Mouse (Mus musculus) myocyte (in vitro differentiated cells): Measurements from ENCODE around the gene Ssu72. TPM values are rescaled to one million over a fixed set of nuclear protein-coding genes. Genes with fewer than 3 reads are reported as not detected.

Source experiments
- H3K27me3 ChIP-seq: one replicate; pipeline ENCODE4 v1.6.1; 2011; ENCODE audit not compliant: control insufficient read depth, insufficient read depth, insufficient read length
- H3K36me3 ChIP-seq: one replicate; pipeline ENCODE4 v1.6.1; 2011; ENCODE audit not compliant: control insufficient read depth, insufficient read depth
- H3K4me2 ChIP-seq: one replicate; pipeline ENCODE4 v1.6.1; 2011; ENCODE audit warnings: low read depth, control low read depth
- H3K4me3 ChIP-seq: one replicate; pipeline ENCODE4 v1.5.1; 2011; ENCODE audit warnings: mild to moderate bottlenecking, control low read depth, moderate library complexity
- H3K79me2 ChIP-seq: one replicate; pipeline ENCODE4 v1.6.1; 2011; ENCODE audit not compliant: control insufficient read depth, insufficient read depth
- H3ac ChIP-seq: one replicate; pipeline ENCODE4 v1.6.1; 2011; ENCODE audit not compliant: control insufficient read depth, insufficient read length
- CEBPB ChIP-seq: IDR thresholded peaks from 2 replicates; pipeline ENCODE4 v1.6.1; 2011; ENCODE audit warnings: mild to moderate bottlenecking, moderate library complexity; ENCODE audit not compliant: poor library complexity, insufficient read depth, severe bottlenecking
- E2F4 ChIP-seq: IDR thresholded peaks from one replicate; pipeline ENCODE4 v1.6.1; 2011; ENCODE audit warnings: mild to moderate bottlenecking, control low read depth, moderate library complexity; ENCODE audit not compliant: insufficient read depth
- MAX ChIP-seq: IDR thresholded peaks from one replicate; pipeline ENCODE4 v1.6.1; 2011; ENCODE audit warnings: low read depth, mild to moderate bottlenecking, control low read depth
- MYOD1 ChIP-seq, 3 experiments: IDR thresholded peaks; one replicate each; pipeline ENCODE4 v1.6.1; 2011; ENCODE audit warnings: control low read depth in 2 of 3, low read depth in 2 of 3, mild to moderate bottlenecking in 2 of 3, moderate library complexity in 1 of 3; ENCODE audit not compliant: insufficient read length in 2 of 3, control insufficient read depth in 1 of 3
- MYOG ChIP-seq, 3 experiments: IDR thresholded peaks; one replicate each; pipeline ENCODE4 v1.6.1; 2011; ENCODE audit warnings: control low read depth in 2 of 3, low read depth in 2 of 3, mild to moderate bottlenecking in 2 of 3; ENCODE audit not compliant: insufficient read length in 2 of 3, control insufficient read depth in 1 of 3, insufficient read depth in 1 of 3
- POLR2A ChIP-seq: IDR thresholded peaks from one replicate; pipeline ENCODE4 v1.6.1; 2011; ENCODE audit warnings: low read depth, mild to moderate bottlenecking, control low read depth, moderate library complexity; ENCODE audit not compliant: insufficient read length
- POLR2AphosphoS2 ChIP-seq: IDR thresholded peaks from one replicate; pipeline ENCODE4 v1.6.1; 2011; ENCODE audit warnings: low read depth, control low read depth; ENCODE audit not compliant: insufficient read length
- REST ChIP-seq: IDR thresholded peaks from one replicate; pipeline ENCODE4 v1.6.1; 2011; ENCODE audit warnings: mild to moderate bottlenecking, control low read depth, moderate library complexity; ENCODE audit not compliant: insufficient read depth, insufficient read length
- SRF ChIP-seq: IDR thresholded peaks from one replicate; pipeline ENCODE4 v1.6.1; 2011; ENCODE audit warnings: low read depth; ENCODE audit not compliant: control insufficient read depth, insufficient read length
- TCF12 ChIP-seq: IDR thresholded peaks from one replicate; pipeline ENCODE4 v1.6.1; 2011; ENCODE audit warnings: mild to moderate bottlenecking, control low read depth; ENCODE audit not compliant: poor library complexity, insufficient read depth, severe bottlenecking
- TCF3 ChIP-seq: IDR thresholded peaks from one replicate; pipeline ENCODE4 v1.6.1; 2011; ENCODE audit warnings: low read depth, control low read depth; ENCODE audit not compliant: insufficient read length
- USF1 ChIP-seq: IDR thresholded peaks from one replicate; pipeline ENCODE4 v1.6.1; 2011; ENCODE audit warnings: low read depth, mild to moderate bottlenecking, control low read depth, moderate library complexity
- polyA plus RNA-seq: library from polyadenylated mRNA; unstranded; fragments of >200 nt; fragmentation: generic; extraction: Trizol; gene quantifications from one replicate; pipeline ENCODE4 v1.2.1, GENCODE M21; 2012; ENCODE audit warnings: missing spikeins

The Ssu72 gene
- polyA plus RNA-seq, 1 experiment, result 105 TPM

DNA sequence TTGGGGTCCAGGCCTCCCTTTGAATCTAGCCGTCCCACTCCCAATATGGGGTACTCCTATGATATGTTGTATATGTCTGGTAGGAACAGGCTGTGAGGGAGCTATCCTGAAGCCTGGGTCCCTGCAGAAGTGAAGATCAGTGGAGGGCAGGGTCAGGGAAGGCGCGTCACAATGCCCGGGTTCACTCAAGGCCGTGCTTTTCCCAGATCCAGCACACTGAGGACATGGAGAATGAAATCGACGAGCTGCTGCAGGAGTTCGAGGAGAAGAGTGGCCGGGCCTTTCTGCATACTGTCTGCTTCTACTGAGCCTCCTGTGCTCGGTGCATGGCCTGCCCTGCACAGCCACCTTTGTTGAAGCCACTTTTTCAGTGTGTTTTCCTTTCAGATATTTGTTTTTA lies 28.7 kb downstream of the Ssu72 start:
- Histone ChIP-seq H3K4me2 (peak overlapping the region; percentile 71), H3K79me2 (peaks cover 22% of the 10 kb centered on the region), H3K36me3 (peaks cover 25% of the 10 kb centered on the region), H3K27me3 (no peaks in the 10 kb centered on the region), H3ac (peak overlapping the region; percentile 64), H3K4me3 (peak overlapping the region; percentile 69)
- TF ChIP-seq REST, result no peak
- peak; percentile 11 for TF ChIP-seq POLR2AphosphoS2

DNA sequence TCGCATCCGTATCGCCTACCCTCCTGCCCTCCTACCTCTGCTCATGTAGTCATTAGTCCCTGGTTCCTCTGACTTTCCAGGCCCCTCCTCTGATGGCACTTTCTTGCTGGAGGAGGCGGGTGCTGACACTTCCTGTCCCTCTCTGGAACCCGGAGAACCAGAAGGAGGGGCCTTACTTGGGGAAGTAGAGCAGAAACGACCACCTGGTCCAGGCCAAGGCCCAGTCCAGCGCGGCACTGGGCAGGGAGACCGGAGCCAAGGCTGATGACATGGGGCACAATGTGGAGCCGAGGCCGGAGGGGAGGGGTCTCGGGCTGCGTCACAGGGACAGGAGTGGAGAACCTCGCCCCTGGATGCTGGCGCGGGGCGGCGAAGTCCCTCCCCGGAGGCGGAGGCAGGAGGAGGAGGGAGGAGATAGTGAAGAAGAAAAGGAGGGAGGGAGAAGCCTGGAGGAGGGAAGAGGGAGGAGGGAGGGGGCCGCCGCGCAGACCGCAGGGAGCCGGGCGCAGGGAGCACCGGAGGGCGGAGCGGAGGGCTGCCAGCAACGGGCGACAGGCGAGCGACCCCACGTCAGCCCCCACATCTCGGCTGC lies 29.8 kb downstream of the Ssu72 start, which contains the start of gene Tmem240:
Gene Tmem240, plus strand, starts transcription at position 451 of the 592 bp plus-strand sequence.
- Histone ChIP-seq H3K36me3 (peaks cover 25% of the 10 kb centered on the region), H3K79me2 (peaks cover 22% of the 10 kb centered on the region), H3K27me3 (no peaks in the 10 kb centered on the region), H3K4me2 (peak within 1 kb of the TSS; percentile 78), H3K4me3 (peak within 1 kb of the TSS; percentile 69), H3ac (peak within 1 kb of the TSS; percentile 64)
- TF ChIP-seq E2F4 (no peak), MYOG (IDR thresholded peaks at IDR 0.05; ENCODE audit: control insufficient read depth in 1 of 3, insufficient read depth in 1 of 3, insufficient read length in 2 of 3, low read depth in 2 of 3) (peak in 1 of 3 experiments; percentile 29), USF1 (no peak), SRF (no peak), POLR2AphosphoS2 (peak; percentile 50), REST (no peak), CEBPB (peak; percentile 61; the same call in 1 of the 2 replicates), MAX (peak; percentile 48), TCF3 (no peak), TCF12 (no peak), POLR2A (peak; percentile 91), MYOD1 (IDR thresholded peaks at IDR 0.05; ENCODE audit: control insufficient read depth in 1 of 3, insufficient read length in 2 of 3, low read depth in 2 of 3) (no peak)

- Histone ChIP-seq H3K79me2 (peaks cover 22% of the 10 kb centered on the region), H3K27me3 (no peaks in the 10 kb centered on the region), H3K4me2 (peak overlapping the region; percentile 78), H3ac (peak overlapping the region; percentile 64), H3K4me3 (peak overlapping the region; percentile 69), H3K36me3 (peaks cover 25% of the 10 kb centered on the region)
- no peak for TF ChIP-seq MAX
- no peak for TF ChIP-seq USF1
- peak in 1 of 3 experiments; percentile 26 for TF ChIP-seq MYOD1 (IDR thresholded peaks at IDR 0.05; ENCODE audit: control insufficient read depth in 1 of 3, insufficient read length in 2 of 3, low read depth in 2 of 3)
- no peak for TF ChIP-seq E2F4
- no peak for TF ChIP-seq SRF
- peak; percentile 54 for TF ChIP-seq POLR2AphosphoS2
Measured at GRCm38 (mm10) chr4:155734951-155735702, 30.5 kb downstream of the Ssu72 start.

DNA sequence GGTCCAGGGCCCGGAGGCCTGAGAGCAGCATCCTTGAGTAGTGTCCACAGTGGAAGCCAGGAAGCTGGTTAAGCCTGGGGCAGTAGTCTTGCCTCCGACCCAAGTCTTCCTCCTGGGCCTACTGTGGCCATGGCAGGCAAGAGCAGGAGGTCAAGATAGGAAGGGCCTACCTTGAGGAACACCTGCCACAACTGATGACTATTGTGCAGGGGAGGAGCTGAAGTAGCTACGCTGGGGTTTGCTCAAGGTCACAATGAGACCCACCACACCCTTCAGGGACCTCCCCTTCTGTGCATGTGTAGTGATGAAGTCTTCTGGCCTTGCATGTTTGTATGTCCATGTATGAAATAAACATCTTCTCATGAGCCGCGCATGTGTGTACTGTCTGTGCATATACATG lies 31.2 kb downstream of the Ssu72 start:
- Histone ChIP-seq H3K4me2 (peak overlapping the region; percentile 78), H3ac (peak overlapping the region; percentile 64), H3K36me3 (peaks cover 25% of the 10 kb centered on the region), H3K4me3 (peak overlapping the region; percentile 69), H3K79me2 (peaks cover 22% of the 10 kb centered on the region), H3K27me3 (no peaks in the 10 kb centered on the region)
- TF ChIP-seq MAX (no peak), TCF3 (no peak)

- H3K36me3 ChIP-seq, result peaks cover 19% of the 10 kb centered on the region
- TF ChIP-seq POLR2AphosphoS2, result no peak
- no peak for TF ChIP-seq POLR2A
- no peak for TF ChIP-seq MYOG (IDR thresholded peaks at IDR 0.05; ENCODE audit: control insufficient read depth in 1 of 3, insufficient read depth in 1 of 3, insufficient read length in 2 of 3, low read depth in 2 of 3)
- no peak for TF ChIP-seq TCF12
- no peak for TF ChIP-seq REST
- TF ChIP-seq USF1, result no peak
- no peak for TF ChIP-seq CEBPB
- no peak for TF ChIP-seq MAX
- no peak for TF ChIP-seq TCF3
- TF ChIP-seq SRF, result no peak
- no peak for TF ChIP-seq MYOD1 (IDR thresholded peaks at IDR 0.05; ENCODE audit: control insufficient read depth in 1 of 3, insufficient read length in 2 of 3, low read depth in 2 of 3)
Measured at GRCm38 (mm10) chr4:155736421-155736820, 31.8 kb downstream of the Ssu72 start.

More at GRCm38 (mm10) chr4:155736421-155736820, 31.8 kb downstream of the Ssu72 start:
- Histone ChIP-seq H3K4me3 (no peak overlapping the region), H3K27me3 (no peaks in the 10 kb centered on the region), H3ac (no peak overlapping the region), H3K79me2 (peaks cover 16% of the 10 kb centered on the region), H3K4me2 (no peak overlapping the region)
